Mouse (Mus musculus): ENCODE results near the gene Shf. TPM values are rescaled to one million over a fixed set of nuclear protein-coding genes. Genes with fewer than 3 reads are reported as not detected.
A peak's percentile ranks its signal among the peaks of the same experiment; 100 is the strongest.
"Not testable (repeated sequence)": the region's sequence is repeated elsewhere in the genome, so short reads cannot be mapped to it uniquely, and the experiment has no call there.

Shf gene
- 6.2 and 7.9 TPM in 2 replicates for polyA plus RNA-seq (2014; fragmentation: Nextera tagmentation; extraction: Ambion mirVana)

- DNase-seq (ENCODE audit: low spot score) (peak; percentile 95), ATAC-seq (ENCODE audit: insufficient number of reproducible peaks, low FRiP score, low TSS enrichment, low read depth) (peak; percentile 93)
- Histone ChIP-seq H3K4me3 (ENCODE audit: low read depth, low read length) (peak within 1 kb of the TSS; percentile 96), H3K4me1 (ENCODE audit: control insufficient read depth, insufficient read depth, low read length) (peaks cover 24% of the 10 kb centered on the region), H3K4me2 (ENCODE audit: low read depth, severe bottlenecking) (peak within 1 kb of the TSS; percentile 74), H3K27me3 (ENCODE audit: control insufficient read depth, insufficient read depth, low read length) (no peaks in the 10 kb centered on the region), H3K27ac (replicated peaks; ENCODE audit: low read depth, low read length) (0 out of 2 replicates have a peak within 1 kb of the TSS, but pooled peaks have one; percentile 5), H3K36me3 (ENCODE audit: control insufficient read depth, insufficient read depth, low read length) (no peaks in the 10 kb centered on the region; the same call in 1 of the 2 replicates), H3K9me3 (ENCODE audit: control insufficient read depth, low read length) (no peaks in the 10 kb centered on the region), H3K9ac (ENCODE audit: low read length) (peak within 1 kb of the TSS; percentile 89)
- WGBS, result 1% methylated on average over 36 of the region's 54 CpGs
These were observed at the start of gene Shf for GRCm38 (mm10) chr2:122368995-122369739. Gene Shf, minus strand, starts transcription at chr2:122369162.

DNA sequence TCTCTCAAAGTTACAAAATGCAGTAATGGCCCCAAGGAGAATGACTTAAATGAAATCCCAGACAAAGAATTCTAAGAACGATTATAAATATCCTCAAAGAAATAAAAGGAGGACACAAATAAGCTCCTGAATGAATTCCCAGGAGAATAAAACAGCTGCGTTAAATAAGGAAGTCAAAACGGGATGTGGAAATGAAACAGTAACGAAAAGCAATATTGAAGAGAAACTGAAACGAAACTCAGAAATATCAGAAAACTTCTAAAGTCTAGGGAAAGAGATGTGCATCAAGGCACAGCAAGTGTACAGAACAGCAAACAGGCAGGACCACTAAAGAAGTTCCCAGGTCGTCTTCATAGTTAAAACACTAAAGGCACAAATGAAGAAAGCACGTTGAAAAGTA, 40.0 kb upstream of the Shf start:
- H3K27ac ChIP-seq (replicated peaks; ENCODE audit: low read depth, low read length), result no peak overlapping the region
- H3K4me1 ChIP-seq (ENCODE audit: control insufficient read depth, insufficient read depth, low read length), result no peaks in the 10 kb centered on the region
- no peak overlapping the region for H3K4me3 ChIP-seq (ENCODE audit: low read depth, low read length)
- ATAC-seq (ENCODE audit: insufficient number of reproducible peaks, low FRiP score, low TSS enrichment, low read depth) (no peak), DNase-seq (ENCODE audit: low spot score) (no peak)
- no peaks in the 10 kb centered on the region for H3K27me3 ChIP-seq (ENCODE audit: control insufficient read depth, insufficient read depth, low read length)
- H3K4me2 ChIP-seq (ENCODE audit: low read depth, severe bottlenecking), result no peak overlapping the region
- H3K36me3 ChIP-seq (ENCODE audit: control insufficient read depth, insufficient read depth, low read length), result no peaks in the 10 kb centered on the region
- no peaks in the 10 kb centered on the region for H3K9me3 ChIP-seq (ENCODE audit: control insufficient read depth, low read length)
- H3K9ac ChIP-seq (ENCODE audit: low read length), result no peak overlapping the region
- WGBS, result 84% methylated on average over 7 of the region's 7 CpGs

DNA sequence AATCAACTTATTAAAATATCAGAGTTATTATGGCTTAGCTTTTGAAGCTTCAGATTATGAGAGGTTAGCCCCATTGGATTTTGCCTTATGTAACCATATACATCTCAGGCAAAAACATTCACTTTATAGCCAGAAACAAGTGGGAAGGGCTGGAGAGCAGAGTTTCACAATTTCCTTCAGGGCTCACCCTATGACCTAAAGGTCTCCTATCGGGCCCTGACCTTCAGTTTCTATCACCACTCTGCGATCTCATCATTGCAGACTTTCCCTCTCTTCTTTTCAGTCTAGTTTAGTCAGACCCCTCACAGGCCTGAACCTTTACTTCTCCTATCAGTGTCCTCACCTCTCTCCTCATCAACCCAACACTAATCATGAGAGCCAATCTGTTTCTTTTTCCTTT, 38.6 kb upstream of the Shf start:
- Histone ChIP-seq H3K9me3 (ENCODE audit: control insufficient read depth, low read length) (no peaks in the 10 kb centered on the region), H3K9ac (ENCODE audit: low read length) (no peak overlapping the region), H3K27me3 (ENCODE audit: control insufficient read depth, insufficient read depth, low read length) (no peaks in the 10 kb centered on the region), H3K4me1 (ENCODE audit: control insufficient read depth, insufficient read depth, low read length) (no peaks in the 10 kb centered on the region), H3K4me2 (ENCODE audit: low read depth, severe bottlenecking) (no peak overlapping the region), H3K27ac (replicated peaks; ENCODE audit: low read depth, low read length) (no peak overlapping the region), H3K4me3 (ENCODE audit: low read depth, low read length) (no peak overlapping the region), H3K36me3 (ENCODE audit: control insufficient read depth, insufficient read depth, low read length) (no peaks in the 10 kb centered on the region)
- DNase-seq (ENCODE audit: low spot score) (no peak), ATAC-seq (ENCODE audit: insufficient number of reproducible peaks, low FRiP score, low TSS enrichment, low read depth) (no peak)
- 91% methylated on average over 2 of the region's 2 CpGs for WGBS

GRCm38 (mm10) chr2:122396150-122396549, 27.2 kb upstream of the Shf start:
- no peaks in the 10 kb centered on the region for H3K36me3 ChIP-seq (ENCODE audit: control insufficient read depth, insufficient read depth, low read length)
- no peak overlapping the region for H3K4me2 ChIP-seq (ENCODE audit: low read depth, severe bottlenecking)
- no peak overlapping the region for H3K27ac ChIP-seq (replicated peaks; ENCODE audit: low read depth, low read length)
- H3K27me3 ChIP-seq (ENCODE audit: control insufficient read depth, insufficient read depth, low read length), result no peaks in the 10 kb centered on the region
- no peak for ATAC-seq (ENCODE audit: insufficient number of reproducible peaks, low FRiP score, low TSS enrichment, low read depth)
- WGBS, result 87% methylated on average over 1 of the region's 1 CpGs
- H3K9me3 ChIP-seq (ENCODE audit: control insufficient read depth, low read length), result no peaks in the 10 kb centered on the region
- no peak overlapping the region for H3K4me3 ChIP-seq (ENCODE audit: low read depth, low read length)
- DNase-seq (ENCODE audit: low spot score), result no peak
- H3K4me1 ChIP-seq (ENCODE audit: control insufficient read depth, insufficient read depth, low read length), result no peaks in the 10 kb centered on the region
- no peak overlapping the region for H3K9ac ChIP-seq (ENCODE audit: low read length)

DNA sequence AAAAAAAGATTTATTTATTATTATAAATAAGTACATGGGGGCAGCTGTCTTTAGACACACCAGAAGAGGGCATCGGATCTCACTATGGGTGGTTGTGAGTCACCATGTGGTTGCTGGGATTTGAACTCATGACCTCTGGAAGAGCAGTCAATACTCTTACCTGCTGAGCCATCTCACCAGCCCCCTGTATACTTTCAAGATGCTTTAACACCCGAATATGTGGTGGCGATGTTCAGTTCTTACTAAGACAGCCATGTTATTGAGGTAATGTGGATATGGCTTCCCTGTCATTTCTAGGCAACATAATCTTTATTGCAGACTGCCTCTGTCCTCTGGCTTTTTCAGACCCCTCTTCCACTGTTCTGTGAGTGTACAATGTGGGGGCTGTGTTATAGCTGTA, 18.2 kb upstream of the Shf start:
- H3K9ac ChIP-seq (ENCODE audit: low read length); H3K4me3 ChIP-seq (ENCODE audit: low read depth, low read length); H3K36me3 ChIP-seq (ENCODE audit: control insufficient read depth, insufficient read depth, low read length); H3K27me3 ChIP-seq (ENCODE audit: control insufficient read depth, insufficient read depth, low read length); H3K4me2 ChIP-seq (ENCODE audit: low read depth, severe bottlenecking); H3K27ac ChIP-seq (replicated peaks; ENCODE audit: low read depth, low read length); H3K9me3 ChIP-seq (ENCODE audit: control insufficient read depth, low read length); H3K4me1 ChIP-seq (ENCODE audit: control insufficient read depth, insufficient read depth, low read length); DNase-seq (ENCODE audit: low spot score); ATAC-seq (ENCODE audit: insufficient number of reproducible peaks, low FRiP score, low TSS enrichment, low read depth): not testable (repeated sequence)
- WGBS, result 93% methylated on average over 3 of the region's 3 CpGs

DNA sequence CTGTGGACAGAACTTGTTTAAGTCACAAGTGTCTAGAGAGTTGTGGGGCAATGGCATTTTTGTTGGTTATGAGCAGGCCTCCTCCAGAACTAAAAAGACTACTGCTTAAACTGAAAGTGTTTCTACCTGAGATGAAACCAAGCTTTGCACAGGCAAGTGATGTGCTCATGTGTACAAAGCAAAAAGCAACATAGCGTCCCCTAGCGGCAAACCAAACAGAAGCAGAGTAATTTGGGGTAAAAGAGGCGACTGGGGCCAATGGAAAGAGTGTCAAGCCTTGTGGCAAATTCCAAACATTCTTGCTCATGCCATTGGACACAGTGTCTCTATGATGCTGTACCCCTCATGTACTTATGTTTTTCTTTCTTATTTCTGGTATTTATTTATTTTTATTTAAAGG, 16.1 kb upstream of the Shf start:
- no peak overlapping the region for H3K4me3 ChIP-seq (ENCODE audit: low read depth, low read length)
- H3K27me3 ChIP-seq (ENCODE audit: control insufficient read depth, insufficient read depth, low read length), result no peaks in the 10 kb centered on the region
- no peak for ATAC-seq (ENCODE audit: insufficient number of reproducible peaks, low FRiP score, low TSS enrichment, low read depth)
- H3K4me1 ChIP-seq (ENCODE audit: control insufficient read depth, insufficient read depth, low read length), result no peaks in the 10 kb centered on the region
- H3K27ac ChIP-seq (replicated peaks; ENCODE audit: low read depth, low read length), result no peak overlapping the region
- no peaks in the 10 kb centered on the region for H3K36me3 ChIP-seq (ENCODE audit: control insufficient read depth, insufficient read depth, low read length)
- WGBS, result 36% methylated on average over 3 of the region's 3 CpGs
- H3K4me2 ChIP-seq (ENCODE audit: low read depth, severe bottlenecking), result no peak overlapping the region
- DNase-seq (ENCODE audit: low spot score), result no peak
- H3K9me3 ChIP-seq (ENCODE audit: control insufficient read depth, low read length), result no peaks in the 10 kb centered on the region
- H3K9ac ChIP-seq (ENCODE audit: low read length), result no peak overlapping the region

DNA sequence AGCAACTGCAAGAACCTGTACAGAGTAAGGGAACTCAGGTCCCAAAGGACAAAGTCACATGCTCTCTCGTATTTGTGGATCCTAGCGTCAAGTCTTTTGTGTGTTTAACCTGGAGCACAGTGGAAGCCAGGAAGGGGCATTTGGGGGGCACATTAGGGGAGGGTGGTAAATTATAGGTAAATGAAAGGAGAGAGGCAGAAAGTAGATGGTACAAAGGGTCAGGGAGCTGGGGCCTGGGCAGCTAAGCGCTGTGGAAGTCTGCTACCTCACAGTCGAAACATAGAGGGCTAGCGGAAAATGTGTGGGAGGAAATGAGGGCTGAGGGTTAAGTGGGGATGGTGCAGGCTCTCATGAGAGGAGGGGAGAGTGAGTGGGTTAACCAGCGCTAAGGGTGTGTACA, 13.2 kb upstream of the Shf start:
- Histone ChIP-seq H3K9ac (ENCODE audit: low read length) (no peak overlapping the region), H3K27ac (replicated peaks; ENCODE audit: low read depth, low read length) (no peak overlapping the region), H3K27me3 (ENCODE audit: control insufficient read depth, insufficient read depth, low read length) (no peaks in the 10 kb centered on the region), H3K36me3 (ENCODE audit: control insufficient read depth, insufficient read depth, low read length) (no peaks in the 10 kb centered on the region), H3K4me2 (ENCODE audit: low read depth, severe bottlenecking) (no peak overlapping the region), H3K4me3 (ENCODE audit: low read depth, low read length) (no peak overlapping the region), H3K4me1 (ENCODE audit: control insufficient read depth, insufficient read depth, low read length) (no peaks in the 10 kb centered on the region), H3K9me3 (ENCODE audit: control insufficient read depth, low read length) (no peaks in the 10 kb centered on the region)
- DNase-seq (ENCODE audit: low spot score) (no peak), ATAC-seq (ENCODE audit: insufficient number of reproducible peaks, low FRiP score, low TSS enrichment, low read depth) (no peak)
- WGBS, result 88% methylated on average over 6 of the region's 6 CpGs

DNA sequence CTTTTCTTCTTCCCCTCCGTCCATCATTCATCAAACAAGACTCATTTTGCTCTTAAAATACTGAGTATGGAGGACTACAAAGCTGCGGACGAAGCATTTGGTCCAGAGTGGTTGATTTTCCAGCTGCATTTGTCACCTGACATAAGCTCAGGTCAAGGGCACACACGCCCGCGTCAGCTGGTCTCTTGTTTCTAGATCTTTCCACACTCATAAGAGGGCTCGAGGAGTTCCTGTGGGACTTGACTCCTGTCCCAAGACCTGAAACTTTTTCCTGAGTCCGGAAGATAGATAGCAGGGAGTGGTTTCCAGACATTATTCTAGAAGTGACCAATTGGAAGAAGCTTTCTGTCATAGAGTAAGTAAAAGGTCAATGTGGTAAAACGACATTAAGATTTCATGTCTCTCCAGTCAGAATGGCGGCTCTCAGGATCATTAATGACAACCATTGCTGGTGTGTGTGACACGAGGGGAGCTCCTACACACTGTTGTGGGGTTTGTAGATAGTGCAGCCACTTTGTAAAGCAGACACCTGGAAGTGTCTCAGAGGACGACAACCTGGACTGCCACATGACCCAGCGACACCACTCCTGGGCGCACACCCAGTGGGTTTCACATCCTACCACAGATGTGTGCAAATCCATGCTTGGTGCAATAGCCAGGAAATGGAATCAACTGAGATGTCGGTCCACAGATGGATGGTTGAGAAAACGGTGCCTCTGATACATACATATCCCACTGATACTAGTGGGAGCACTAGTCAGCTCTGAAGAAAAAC, 12.6 kb upstream of the Shf start:
- no peak overlapping the region for H3K9ac ChIP-seq (ENCODE audit: low read length)
- no peak overlapping the region for H3K27ac ChIP-seq (replicated peaks; ENCODE audit: low read depth, low read length)
- H3K27me3 ChIP-seq (ENCODE audit: control insufficient read depth, insufficient read depth, low read length), result no peaks in the 10 kb centered on the region
- 74% methylated on average over 16 of the region's 16 CpGs for WGBS
- no peak overlapping the region for H3K4me2 ChIP-seq (ENCODE audit: low read depth, severe bottlenecking)
- H3K4me1 ChIP-seq (ENCODE audit: control insufficient read depth, insufficient read depth, low read length), result no peaks in the 10 kb centered on the region
- DNase-seq (ENCODE audit: low spot score), result no peak
- H3K36me3 ChIP-seq (ENCODE audit: control insufficient read depth, insufficient read depth, low read length), result no peaks in the 10 kb centered on the region
- no peak overlapping the region for H3K4me3 ChIP-seq (ENCODE audit: low read depth, low read length)
- no peak for ATAC-seq (ENCODE audit: insufficient number of reproducible peaks, low FRiP score, low TSS enrichment, low read depth)
- H3K9me3 ChIP-seq (ENCODE audit: control insufficient read depth, low read length), result no peaks in the 10 kb centered on the region

Measured in limb, embryonic 11.5 days (tissue).